Mouse (Mus musculus) C2C12 (cell line): Measurements from ENCODE around the gene Endov.

Experiments used
- CEBPB ChIP-seq: IDR thresholded peaks from one replicate; pipeline ENCODE4 v1.6.1; 2011; ENCODE audit warnings: low read depth, mild to moderate bottlenecking, control low read depth, moderate library complexity
- CTCF ChIP-seq: IDR thresholded peaks from one replicate; pipeline ENCODE4 v1.5.1; 2011; ENCODE audit not compliant: control insufficient read depth, insufficient read depth, insufficient read length
- MAX ChIP-seq: IDR thresholded peaks from one replicate; pipeline ENCODE4 v1.6.1; 2011; ENCODE audit warnings: mild to moderate bottlenecking, control low read depth
- MYOD1 ChIP-seq: IDR thresholded peaks from one replicate; pipeline ENCODE4 v1.6.1; 2011; ENCODE audit warnings: low read depth; ENCODE audit not compliant: control insufficient read depth, insufficient read length
- MYOG ChIP-seq: IDR thresholded peaks from one replicate; pipeline ENCODE4 v1.6.1; 2011; ENCODE audit not compliant: control insufficient read depth, insufficient read length; ENCODE audit errors: extremely low read depth
- USF1 ChIP-seq: IDR thresholded peaks from one replicate; pipeline ENCODE4 v1.6.1; 2011; ENCODE audit warnings: low read depth, mild to moderate bottlenecking, control low read depth, moderate library complexity

DNA sequence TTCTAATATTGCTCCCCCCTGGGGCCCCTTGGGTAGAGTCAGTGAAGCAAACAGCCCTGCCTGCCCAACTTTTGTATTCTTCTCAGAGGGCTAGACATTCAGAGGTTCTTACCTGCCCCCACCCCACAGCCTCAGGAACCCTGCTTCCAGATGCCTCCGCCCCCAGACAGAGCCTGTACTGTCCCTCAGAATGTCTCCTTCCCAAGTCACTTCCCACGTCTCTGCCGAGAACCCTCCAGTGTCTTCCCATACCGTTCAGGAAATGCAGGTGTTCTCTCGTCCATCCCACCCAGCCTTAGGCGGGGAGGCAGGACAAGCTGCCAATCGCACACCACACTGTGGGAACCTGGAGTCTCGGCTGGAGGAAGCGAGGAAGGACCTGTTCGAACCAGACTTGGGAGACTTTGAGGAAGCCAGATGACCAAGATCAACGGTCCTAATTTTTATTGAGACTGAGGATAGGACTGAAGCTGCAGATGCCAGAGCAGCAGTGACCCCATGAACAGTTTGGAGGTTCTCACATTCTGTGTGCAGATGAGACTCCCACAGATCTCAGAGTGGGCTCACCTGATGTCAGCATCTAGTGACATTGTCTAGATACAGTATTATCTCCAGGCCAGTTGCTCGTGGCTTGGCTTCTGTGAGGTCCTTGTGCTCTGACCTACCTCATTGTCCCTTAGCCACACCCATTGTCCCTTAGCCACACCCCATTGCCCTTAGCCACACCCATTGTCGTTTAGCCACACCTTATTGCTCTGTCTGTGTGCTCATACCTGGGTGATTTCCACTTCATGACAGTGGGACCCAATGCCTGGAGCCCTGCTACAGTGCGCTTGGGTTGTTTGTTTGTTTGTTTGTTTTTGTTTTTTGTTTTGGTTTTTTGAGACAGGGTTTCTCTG lies 35.2 kb downstream of the Endov start:
- TF ChIP-seq CTCF (no peak), MYOD1 (no peak), CEBPB (no peak), MYOG (no peak), USF1 (no peak), MAX (no peak)
